Mouse (Mus musculus): Measurements from ENCODE around the gene Cabin1.

DNA sequence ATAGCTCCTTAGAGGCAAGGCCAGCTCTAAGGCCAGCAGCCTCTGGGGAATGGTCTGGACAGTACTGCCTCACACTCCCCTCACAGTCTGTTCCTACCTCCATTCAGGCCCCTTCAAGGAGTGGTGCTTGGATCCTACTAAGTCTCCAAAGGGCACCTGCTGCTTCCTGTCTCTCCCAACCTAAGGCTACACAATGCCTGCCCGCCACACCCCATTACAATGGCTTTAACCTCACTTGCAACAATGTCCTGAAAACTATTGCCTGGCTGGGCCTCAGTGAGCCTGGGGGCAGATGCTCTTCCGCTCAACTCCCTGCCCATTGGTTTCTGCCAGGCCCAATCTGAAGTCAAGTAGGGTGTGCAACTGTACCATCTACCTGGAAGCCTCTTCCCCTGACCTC is 75.5 kb downstream of the Cabin1 start:
- TF ChIP-seq CTCF (IDR thresholded peaks at IDR 0.05; ENCODE audit: control insufficient read depth, insufficient read depth, insufficient replicate concordance, low read depth, low read length): no peak
- no peak for TF ChIP-seq POLR2A (IDR thresholded peaks at IDR 0.05; ENCODE audit: control insufficient read depth, low read depth, low read length)
